Mouse (Mus musculus) heart, postnatal 0 days (tissue): ENCODE results near the gene Hivep1. TPM values are rescaled to one million over a fixed set of nuclear protein-coding genes. Genes with fewer than 3 reads are reported as not detected.

Experiments
- ATAC-seq: fragments of 200-750 bp; cut with Nextera tagmentation; 2 replicates; pipeline ENCODE4 v1.8.0; 2017; ENCODE audit warnings: low read depth, moderate number of reproducible peaks, moderate library complexity; ENCODE audit not compliant: insufficient read depth
- DNase-seq: peaks from one replicate; pipeline ENCODE4 v3.0.0-alpha.2; 2016; ENCODE audit warnings: low spot score
- H3K27ac ChIP-seq: fragments of 300-500 bp; sonication (generic); 2 replicates; pipeline ENCODE4 v1.5.1; 2014; ENCODE audit warnings: low read depth, mild to moderate bottlenecking
- H3K27me3 ChIP-seq: fragments of 300-500 bp; sonication (generic); 2 replicates; pipeline ENCODE4 v1.6.1; 2014; ENCODE audit warnings: low read length, mixed read lengths; ENCODE audit not compliant: control insufficient read depth, insufficient read depth
- H3K36me3 ChIP-seq: fragments of 300-500 bp; sonication (generic); replicated peaks from 2 replicates; pipeline ENCODE4 v1.6.1; 2014; ENCODE audit warnings: low read length, mixed read lengths; ENCODE audit not compliant: control insufficient read depth, insufficient read depth
- H3K4me1 ChIP-seq: fragments of 300-500 bp; sonication (generic); 2 replicates; pipeline ENCODE4 v1.6.1; 2014; ENCODE audit warnings: antibody characterized with exemption; ENCODE audit not compliant: control insufficient read depth, insufficient read depth
- H3K4me2 ChIP-seq: fragments of 300-500 bp; sonication (generic); 2 replicates; pipeline ENCODE4 v1.6.1; 2014; ENCODE audit warnings: low read depth, mild to moderate bottlenecking, low read length, moderate library complexity
- H3K4me3 ChIP-seq: fragments of 300-500 bp; sonication (generic); 2 replicates; pipeline ENCODE4 v1.5.1; 2014; ENCODE audit warnings: low read depth, low read length
- H3K9ac ChIP-seq: fragments of 300-500 bp; sonication (generic); replicated peaks from 2 replicates; pipeline ENCODE4 v1.6.1; 2014; ENCODE audit warnings: low read depth, low read length, mixed read lengths
- H3K9me3 ChIP-seq: fragments of 300-500 bp; sonication (generic); replicated peaks from 2 replicates; pipeline ENCODE4 v1.6.1; 2016; ENCODE audit warnings: low read length; ENCODE audit not compliant: control insufficient read depth
- CTCF ChIP-seq: IDR thresholded peaks from 2 replicates; pipeline ENCODE4 v1.5.1; 2016; ENCODE audit warnings: antibody characterized with exemption, control low read depth, low read depth
- EP300 ChIP-seq: IDR thresholded peaks from 2 replicates; pipeline ENCODE4 v1.6.1; 2016; ENCODE audit warnings: antibody characterized with exemption, low read depth
- WGBS: fragments of 180-500 bp; shearing (Covaris S2); extraction: QIAGEN DNeasy Blood & Tissue Kit; methylation state at CpG from one replicate; pipeline ENCODE4 v1.1.7; 2014; 5-methylcytosine and 5-hydroxymethylcytosine counted together
- polyA plus RNA-seq: library from polyadenylated mRNA; unstranded; fragments of >200 nt; fragmentation: Nextera tagmentation; extraction: Ambion mirVana; gene quantifications from 2 replicates; pipeline ENCODE4 v1.2.1, GENCODE M21; 2015
- total RNA-seq: library from RNA; depleted of rRNA; stranded (reverse); fragments of >200 nt; gene quantifications from 2 replicates; pipeline ENCODE4 v1.2.3, GENCODE M21; 2014; ENCODE audit warnings: low replicate concordance

Hivep1 gene
- total and polyA plus RNA-seq, 2 experiments from 2014 or later = 3.7 to 33.5 TPM

- no peak for ATAC-seq
- Histone ChIP-seq H3K27ac (no peak overlapping the region), H3K4me2 (no peak overlapping the region), H3K9me3 (no peaks in the 10 kb centered on the region), H3K27me3 (no peaks in the 10 kb centered on the region), H3K4me3 (no peak overlapping the region), H3K9ac (no peak overlapping the region), H3K36me3 (no peaks in the 10 kb centered on the region), H3K4me1 (peaks cover 35% of the 10 kb centered on the region)
- 93% methylated on average over 1 of the region's 1 CpGs for WGBS
- DNase-seq = no peak
- peak; percentile 16; the same call in 1 of the 2 replicates for TF ChIP-seq CTCF
- no peak for TF ChIP-seq EP300
Observed at GRCm38 (mm10) chr13:42098522-42098921, 46.7 kb downstream of the Hivep1 start.

- no peaks in the 10 kb centered on the region for H3K36me3 ChIP-seq
- H3K4me1 ChIP-seq = peaks cover 35% of the 10 kb centered on the region
- ATAC-seq (no peak), DNase-seq (no peak)
- no peaks in the 10 kb centered on the region for H3K27me3 ChIP-seq
- H3K4me3 ChIP-seq = no peak overlapping the region
- no peaks in the 10 kb centered on the region for H3K9me3 ChIP-seq
- no peak overlapping the region for H3K9ac ChIP-seq
- WGBS = 83% methylated on average over 4 of the region's 4 CpGs
- H3K27ac ChIP-seq = no peak overlapping the region
- no peak overlapping the region for H3K4me2 ChIP-seq
- TF ChIP-seq CTCF (no peak), EP300 (no peak)
Observed at GRCm38 (mm10) chr13:42099523-42099922, 47.7 kb downstream of the Hivep1 start.

- H3K9ac ChIP-seq = no peak overlapping the region
- peak overlapping the region; percentile 69; the same call in 1 of the 2 replicates for H3K27ac ChIP-seq
- no peaks in the 10 kb centered on the region for H3K9me3 ChIP-seq
- H3K4me1 ChIP-seq = peaks cover 29% of the 10 kb centered on the region
- peak overlapping the region; percentile 35 for H3K4me2 ChIP-seq
- peak; percentile 51 for DNase-seq
- 20% methylated on average over 13 of the region's 13 CpGs for WGBS
- H3K27me3 ChIP-seq = no peaks in the 10 kb centered on the region
- ATAC-seq = peak; percentile 88
- H3K36me3 ChIP-seq = no peaks in the 10 kb centered on the region
- 0 out of 2 replicates have a peak overlapping the region, but pooled peaks have one; percentile 0 for H3K4me3 ChIP-seq
- no peak for TF ChIP-seq EP300
- peak; percentile 60 for TF ChIP-seq CTCF
Observed at GRCm38 (mm10) chr13:42101440-42102190, 49.8 kb downstream of the Hivep1 start.

GRCm38 (mm10) chr13:42102980-42103379, 51.2 kb downstream of the Hivep1 start:
- Histone ChIP-seq H3K4me2 (peak overlapping the region; percentile 22; the same call in 1 of the 2 replicates), H3K9ac (no peak overlapping the region), H3K9me3 (no peaks in the 10 kb centered on the region), H3K27ac (peak overlapping the region; percentile 26; the same call in 1 of the 2 replicates), H3K4me1 (peaks cover 33% of the 10 kb centered on the region), H3K36me3 (no peaks in the 10 kb centered on the region), H3K4me3 (no peak overlapping the region), H3K27me3 (no peaks in the 10 kb centered on the region)
- DNase-seq (peak; percentile 73), ATAC-seq (peak; percentile 82)
- WGBS = 46% methylated on average over 8 of the region's 8 CpGs
- TF ChIP-seq EP300 (no peak), CTCF (no peak)

GRCm38 (mm10) chr13:42103486-42104166, 51.8 kb downstream of the Hivep1 start:
- H3K27me3 ChIP-seq = no peaks in the 10 kb centered on the region
- no peak for ATAC-seq
- no peak overlapping the region for H3K9ac ChIP-seq
- H3K4me2 ChIP-seq = peak overlapping the region; percentile 22; the same call in 1 of the 2 replicates
- TF ChIP-seq EP300 (no peak), CTCF (no peak)
- no peaks in the 10 kb centered on the region for H3K9me3 ChIP-seq
- no peak overlapping the region for H3K4me3 ChIP-seq
- H3K36me3 ChIP-seq = no peaks in the 10 kb centered on the region
- peak overlapping the region; percentile 26; the same call in 1 of the 2 replicates for H3K27ac ChIP-seq
- WGBS = 78% methylated on average over 11 of the region's 11 CpGs
- no peak for DNase-seq
- peaks cover 39% of the 10 kb centered on the region for H3K4me1 ChIP-seq
